Mouse (Mus musculus) liver, postnatal 0 days (tissue): ENCODE measurements around the gene Tbx21.

Source experiments
- CTCF ChIP-seq: sonication (generic); IDR thresholded peaks from 2 replicates; pipeline ENCODE4 v1.5.1; 2016; ENCODE audit warnings: antibody characterized with exemption, low read depth
- EP300 ChIP-seq: IDR thresholded peaks from 2 replicates; pipeline ENCODE4 v1.6.1; 2016; ENCODE audit warnings: antibody characterized with exemption, low read depth, mild to moderate bottlenecking

GRCm38 (mm10) chr11:97142159-97142608 is 27.1 kb upstream of the Tbx21 start:
- no peak for TF ChIP-seq CTCF
- no peak for TF ChIP-seq EP300
